Comparison of ENCODE assay signal across 14 mouse cellular contexts in the genomic region with DNA sequence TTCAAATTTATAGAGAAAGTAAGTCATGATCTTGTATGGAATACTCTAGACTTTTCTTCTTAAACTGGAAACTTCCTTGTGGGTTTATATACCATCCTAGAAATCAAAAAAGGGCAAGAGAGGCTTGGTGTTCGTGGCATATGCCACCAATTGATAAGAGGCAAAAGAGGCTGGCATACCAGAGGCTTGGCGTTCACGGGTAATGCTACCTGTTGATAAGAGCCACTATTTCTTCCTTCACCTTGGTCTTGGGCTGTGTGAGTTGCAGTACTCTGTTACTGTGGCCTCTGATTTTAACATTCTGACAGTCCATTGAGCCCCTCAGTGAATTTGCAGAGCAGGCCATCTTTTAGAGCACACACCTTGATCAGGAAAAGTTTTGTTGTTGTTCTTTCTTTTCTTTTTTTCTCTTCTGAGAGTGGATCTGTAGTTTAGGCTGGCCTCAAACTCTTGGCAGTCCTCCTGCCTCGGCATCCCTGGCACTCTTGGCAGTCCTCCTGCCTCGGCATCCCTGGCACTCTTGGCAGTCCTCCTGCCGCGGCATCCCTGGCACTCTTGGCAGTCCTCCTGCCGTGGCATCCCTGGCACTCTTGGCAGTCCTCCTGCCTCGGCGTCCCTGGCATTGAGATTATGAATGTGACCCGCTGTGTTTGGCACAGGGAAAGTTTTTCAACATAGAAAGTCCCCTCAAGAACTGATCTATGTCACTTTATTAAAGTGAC. TPM values are rescaled to one million over a fixed set of nuclear protein-coding genes. Genes with fewer than 3 reads are reported as not detected.
A peak's percentile ranks its signal among the peaks of the same experiment; 100 is the strongest.
DNase-seq lines count a peak whose midpoint lies in the region; ATAC-seq and TF ChIP-seq lines count a peak whose summit lies in the region.
"Had no signal": no experiment of that assay in that cellular context is flagged by ENCODE, and none has a peak within 500 bp of the region (broad histone marks: within the 10 kb centered on the region; RNA-seq: fewer than 3 reads in every experiment).

No protein-coding gene starts in this region.

- H3K4me3 ChIP-seq in spleen, adult 2 months (ENCODE audit: extremely low read depth, insufficient read depth, insufficient read length): no peak overlapping the region
- peak overlapping the region in 1 of 2 experiments; percentile 25; a peak in 2 of 4 replicates for H3K4me3 ChIP-seq in liver, embryonic 14.5 days (ENCODE audit: insufficient read depth in 1 of 2, low read depth in 2 of 2, low read length in 2 of 2)
- H3K4me3 ChIP-seq: limb, embryonic 13.5 days had no signal

- peak overlapping the region; percentile 62; the same call in 1 of the 2 replicates for H3K27ac ChIP-seq in spleen, adult 2 months (ENCODE audit: insufficient read depth, low read length)
- peak overlapping the region; percentile 74 for H3K27ac ChIP-seq in liver, embryonic 14.5 days
- H3K27ac ChIP-seq: limb, embryonic 13.5 days; macrophage had no signal

- no peaks in the 10 kb centered on the region for H3K9me3 ChIP-seq in liver, embryonic 14.5 days (ENCODE audit: control insufficient read depth, low read length)
- H3K9me3 ChIP-seq: limb, embryonic 13.5 days had no signal

- intact Hi-C loops in heart, postnatal 36 days (cut with DNase I): no loop called here

- WGBS in spleen, adult 2 months: 81% methylated on average over 11 of the region's 11 CpGs
- 64% methylated on average over 11 of the region's 11 CpGs for WGBS in liver, embryonic 14.5 days (ENCODE audit: insufficient replicate concordance)

- H3K4me2 ChIP-seq in liver, embryonic 14.5 days (ENCODE audit: low read depth): peak overlapping the region; percentile 63
- H3K4me2 ChIP-seq: limb, embryonic 13.5 days had no signal

- peak; percentile 17 for DNase-seq in adrenal gland, postnatal 10 days
- no peak for DNase-seq in adrenal gland, postnatal 4 days (ENCODE audit: low spot score in 2 of 2)
- DNase-seq in spleen, adult 2 months (ENCODE audit: low read depth in 1 of 2, low spot score in 2 of 2): no peak
- no peak for DNase-seq in spleen, adult 18-20 months
- DNase-seq in liver, embryonic 14.5 days (ENCODE audit: low read depth in 3 of 3, low spot score in 3 of 3): peak; percentile 74 to 85 (median 81)
- DNase-seq in heart, postnatal 36 days: no peak
- no peak for DNase-seq in frontal cortex, postnatal 36 days (ENCODE audit: low spot score in 2 of 2)
- no peak for DNase-seq in gastrocnemius, adult 8-10 months (ENCODE audit: low spot score in 2 of 2)
- DNase-seq: adrenal gland, adult 8-10 months; heart, adult 11 months; heart, postnatal 10 days; kidney, postnatal 10 days had no signal

- peak overlapping the region; percentile 59 for H3K9ac ChIP-seq in liver, embryonic 14.5 days (replicated peaks)
- H3K9ac ChIP-seq: limb, embryonic 13.5 days had no signal

- TF ChIP-seq EP300 in liver, embryonic 14.5 days (IDR thresholded peaks at IDR 0.05; ENCODE audit: low read depth): peak; percentile 95

- TF ChIP-seq CTCF in spleen, adult 2 months (IDR thresholded peaks at IDR 0.05; ENCODE audit: extremely low read depth, insufficient read depth, insufficient read length, insufficient replicate concordance): no peak
- TF ChIP-seq CTCF in liver, embryonic 14.5 days (IDR thresholded peaks at IDR 0.05; ENCODE audit: low read depth): no peak

- H3K36me3 ChIP-seq in spleen, adult 2 months (ENCODE audit: control insufficient read depth, insufficient read depth, low read length): peaks cover 54% of the 10 kb centered on the region
- peaks cover 62% of the 10 kb centered on the region for H3K36me3 ChIP-seq in liver, embryonic 14.5 days (replicated peaks; ENCODE audit: control insufficient read depth, insufficient read depth, low read depth)

- TF ChIP-seq POLR2A in spleen, adult 2 months (IDR thresholded peaks at IDR 0.05; ENCODE audit: low read depth, low read length): no peak

- H3K27me3 ChIP-seq in spleen, adult 2 months (ENCODE audit: control insufficient read depth, insufficient read depth, low read length): no peaks in the 10 kb centered on the region
- H3K27me3 ChIP-seq in liver, embryonic 14.5 days (ENCODE audit: control insufficient read depth, insufficient read depth, low read length): no peaks in the 10 kb centered on the region
- H3K27me3 ChIP-seq: limb, embryonic 13.5 days had no signal

- no peaks in the 10 kb centered on the region for H3K4me1 ChIP-seq in spleen, adult 2 months (ENCODE audit: control insufficient read depth, insufficient read depth, insufficient read length)
- peaks cover 20 to 28% of the 10 kb centered on the region in 2 experiments for H3K4me1 ChIP-seq in liver, embryonic 14.5 days (replicated peaks; ENCODE audit: control insufficient read depth in 2 of 2, insufficient read depth in 2 of 2, low read length in 1 of 2)

- peak; percentile 97 for ATAC-seq in liver, embryonic 14.5 days (ENCODE audit: insufficient read depth)

RNA-seq across cellular contexts. Expression of a gene that starts 19.7 kb away (rescaled TPM):
- total RNA-seq in adrenal gland, postnatal 10 days (2021): 100 to 1,000 TPM; 115 to 128 TPM
- total RNA-seq in adrenal gland, postnatal 4 days (2021): 100 to 1,000 TPM; 130 to 135 TPM
- polyA plus RNA-seq in spleen, adult 2 months (2012; rRNA removed): 33.1 and 33.5 TPM in 2 replicates
- polyA plus RNA-seq in liver, embryonic 14.5 days (2012; rRNA removed): 8.8 and 9.1 TPM in 2 replicates
- polyA plus RNA-seq in liver, embryonic 14.5 days (2014; fragmentation: Nextera tagmentation; extraction: Ambion mirVana): 8.9 and 12.0 TPM in 2 replicates
- total RNA-seq in heart, postnatal 36 days (2021): 10 to 100 TPM; 91.5 to 91.8 TPM
- total RNA-seq in gastrocnemius, adult 8-10 months (2022): 10 to 100 TPM; 80.0 to 96.0 (median 85.7) TPM

RNA-seq across cellular contexts. Expression of a gene that starts 40.8 kb away (rescaled TPM):
- 1 to 10 TPM; 4.1 to 5.4 TPM for total RNA-seq in adrenal gland, postnatal 10 days (2021)
- total RNA-seq in adrenal gland, postnatal 4 days (2021): 1 to 10 TPM; 4.9 to 6.3 TPM
- polyA plus RNA-seq in spleen, adult 2 months (2012; rRNA removed): 1.0 and 1.1 TPM in 2 replicates
- 0.02 TPM in 2 replicates for polyA plus RNA-seq in liver, embryonic 14.5 days (2012; rRNA removed)
- 2.6 and 4.1 TPM in 2 replicates for polyA plus RNA-seq in liver, embryonic 14.5 days (2014; fragmentation: Nextera tagmentation; extraction: Ambion mirVana)
- total RNA-seq in heart, postnatal 36 days (2021): 1 to 10 TPM; 1.4 to 2.3 TPM
- total RNA-seq in gastrocnemius, adult 8-10 months (2022): 10 to 100 TPM; 11.6 to 17.4 (median 14.7) TPM

Comparison
In these comparisons a context has a peak if more than half of its experiments do, and no peak if none do; other contexts are left out.
1. DNase-seq: peak in adrenal gland, postnatal 10 days (single experiment) and liver, embryonic 14.5 days (3 of 3); none in adrenal gland, postnatal 4 days (0 of 2), spleen, adult 2 months (0 of 2), spleen, adult 18-20 months (0 of 2), heart, postnatal 36 days (0 of 2), frontal cortex, postnatal 36 days (0 of 2) and gastrocnemius, adult 8-10 months (0 of 2).